Mouse (Mus musculus): ENCODE data around the gene Cdk19.

GRCm38 (mm10) chr10:40511221-40511677 lies 171.9 kb downstream of the Cdk19 start:
- no peak for TF ChIP-seq CTCF (IDR thresholded peaks at IDR 0.05; ENCODE audit: extremely low read depth, insufficient read length, insufficient replicate concordance, low read depth, low read length)
- no peak for TF ChIP-seq POLR2A (IDR thresholded peaks at IDR 0.05; ENCODE audit: low read depth, low read length)
